Mouse (Mus musculus) forebrain, postnatal 0 days (tissue): Measurements from ENCODE around the gene Brd7. TPM values are rescaled to one million over a fixed set of nuclear protein-coding genes. Genes with fewer than 3 reads are reported as not detected.

Source experiments
- ATAC-seq: fragments of 200-750 bp; cut with Nextera tagmentation; 2 replicates; pipeline ENCODE4 v1.8.0; 2017; ENCODE audit warnings: mild to moderate bottlenecking, moderate library complexity
- DNase-seq: peaks from one replicate; pipeline ENCODE4 v3.0.0-alpha.2; 2015
- H3K27ac ChIP-seq: fragments of 300-500 bp; sonication (generic); 2 replicates; pipeline ENCODE4 v1.5.1; 2014; ENCODE audit warnings: low read depth, mild to moderate bottlenecking, antibody characterized with exemption, low read length, moderate library complexity, mixed read lengths
- H3K27me3 ChIP-seq: fragments of 300-500 bp; sonication (generic); 2 replicates; pipeline ENCODE4 v1.6.1; 2014; ENCODE audit warnings: mild to moderate bottlenecking, low read length, mixed read lengths; ENCODE audit not compliant: insufficient read depth
- H3K36me3 ChIP-seq: fragments of 300-500 bp; sonication (generic); 2 replicates; pipeline ENCODE4 v1.6.1; 2014; ENCODE audit warnings: mild to moderate bottlenecking, moderate library complexity; ENCODE audit not compliant: insufficient read depth
- H3K4me1 ChIP-seq: fragments of 300-500 bp; sonication (generic); 2 replicates; pipeline ENCODE4 v1.6.1; 2014; ENCODE audit warnings: antibody characterized with exemption; ENCODE audit not compliant: insufficient read depth
- H3K4me2 ChIP-seq: fragments of 300-500 bp; sonication (generic); 2 replicates; pipeline ENCODE4 v1.6.1; 2014; ENCODE audit warnings: low read depth, mild to moderate bottlenecking, moderate library complexity
- H3K4me3 ChIP-seq: fragments of 300-500 bp; sonication (generic); 2 replicates; pipeline ENCODE4 v1.5.1; 2014; ENCODE audit warnings: low read depth, low read length, mixed read lengths
- H3K9ac ChIP-seq: fragments of 300-500 bp; sonication (generic); 2 replicates; pipeline ENCODE4 v1.6.1; 2014; ENCODE audit warnings: mild to moderate bottlenecking
- H3K9me3 ChIP-seq: fragments of 300-500 bp; sonication (generic); 2 replicates; pipeline ENCODE4 v1.6.1; 2016; ENCODE audit warnings: low read length
- CTCF ChIP-seq: sonication (generic); IDR thresholded peaks from 2 replicates; pipeline ENCODE4 v1.5.1; 2016; ENCODE audit warnings: antibody characterized with exemption, control low read depth, low read depth
- WGBS: fragments of 180-500 bp; shearing (Covaris S2); extraction: QIAGEN DNeasy Blood & Tissue Kit; methylation state at CpG from one replicate; pipeline ENCODE4 v1.1.7; 2014; 5-methylcytosine and 5-hydroxymethylcytosine counted together
- polyA plus RNA-seq: library from polyadenylated mRNA; unstranded; fragments of >200 nt; fragmentation: Nextera tagmentation; extraction: Ambion mirVana; gene quantifications from 2 replicates; pipeline ENCODE4 v1.2.1, GENCODE M21; 2015
- total RNA-seq: library from RNA; depleted of rRNA; stranded (reverse); fragments of >200 nt; gene quantifications from 2 replicates; pipeline ENCODE4 v1.2.3, GENCODE M21; 2014

Gene Brd7
- total and polyA plus RNA-seq, 2 experiments from 2014 or later = 24.1 to 52.4 TPM

GRCm38 (mm10) chr8:88388691-88389239 is 26.8 kb upstream of the Brd7 start:
- no peak overlapping the region for H3K4me3 ChIP-seq
- no peaks in the 10 kb centered on the region for H3K27me3 ChIP-seq
- 80% methylated on average over 7 of the region's 7 CpGs for WGBS
- no peak for TF ChIP-seq CTCF
- no peaks in the 10 kb centered on the region for H3K36me3 ChIP-seq
- H3K27ac ChIP-seq = no peak overlapping the region
- ATAC-seq (no peak), DNase-seq (no peak)
- no peak overlapping the region for H3K9ac ChIP-seq
- no peaks in the 10 kb centered on the region for H3K4me1 ChIP-seq
- H3K4me2 ChIP-seq = no peak overlapping the region
- no peaks in the 10 kb centered on the region for H3K9me3 ChIP-seq

GRCm38 (mm10) chr8:88387874-88388273 is 25.9 kb upstream of the Brd7 start:
- 26% methylated on average over 8 of the region's 8 CpGs for WGBS
- ATAC-seq (no peak), DNase-seq (peak; percentile 39)

GRCm38 (mm10) chr8:88383164-88383556 is 21.2 kb upstream of the Brd7 start:
- DNase-seq (no peak), ATAC-seq (no peak)
- Histone ChIP-seq H3K4me3 (no peak overlapping the region), H3K4me2 (no peak overlapping the region), H3K27ac (no peak overlapping the region), H3K9me3 (no peaks in the 10 kb centered on the region), H3K4me1 (no peaks in the 10 kb centered on the region), H3K9ac (no peak overlapping the region), H3K27me3 (no peaks in the 10 kb centered on the region), H3K36me3 (no peaks in the 10 kb centered on the region)
- WGBS = 83% methylated on average over 2 of the region's 2 CpGs
- peak; percentile 48 for TF ChIP-seq CTCF

More at GRCm38 (mm10) chr8:88387874-88388273, 25.9 kb upstream of the Brd7 start:
- Histone ChIP-seq H3K9ac (no peak overlapping the region), H3K4me3 (no peak overlapping the region), H3K36me3 (no peaks in the 10 kb centered on the region), H3K27ac (no peak overlapping the region), H3K4me2 (no peak overlapping the region), H3K27me3 (no peaks in the 10 kb centered on the region), H3K4me1 (no peaks in the 10 kb centered on the region), H3K9me3 (no peaks in the 10 kb centered on the region)
- no peak for TF ChIP-seq CTCF

GRCm38 (mm10) chr8:88382311-88383163 is 20.5 kb upstream of the Brd7 start:
- Histone ChIP-seq H3K9ac (no peak overlapping the region; the same call in 1 of the 2 replicates), H3K27me3 (no peaks in the 10 kb centered on the region), H3K4me2 (0 out of 2 replicates have a peak overlapping the region, but pooled peaks have one; percentile 10), H3K9me3 (no peaks in the 10 kb centered on the region), H3K4me1 (no peaks in the 10 kb centered on the region), H3K27ac (no peak overlapping the region), H3K36me3 (no peaks in the 10 kb centered on the region), H3K4me3 (no peak overlapping the region)
- ATAC-seq (no peak; the same call in 1 of the 2 replicates), DNase-seq (peak; percentile 33)
- TF ChIP-seq CTCF = no peak
- 23% methylated on average over 31 of the region's 31 CpGs for WGBS

GRCm38 (mm10) chr8:88380497-88380896 is 18.5 kb upstream of the Brd7 start:
- DNase-seq = no peak
- WGBS = 88% methylated on average over 7 of the region's 7 CpGs
- no peak overlapping the region for H3K4me3 ChIP-seq
- H3K36me3 ChIP-seq = no peaks in the 10 kb centered on the region
- H3K27ac ChIP-seq = no peak overlapping the region
- no peaks in the 10 kb centered on the region for H3K9me3 ChIP-seq
- no peaks in the 10 kb centered on the region for H3K4me1 ChIP-seq
- TF ChIP-seq CTCF = no peak
- no peaks in the 10 kb centered on the region for H3K27me3 ChIP-seq
- no peak for ATAC-seq
- H3K9ac ChIP-seq = no peak overlapping the region
- no peak overlapping the region for H3K4me2 ChIP-seq

DNA sequence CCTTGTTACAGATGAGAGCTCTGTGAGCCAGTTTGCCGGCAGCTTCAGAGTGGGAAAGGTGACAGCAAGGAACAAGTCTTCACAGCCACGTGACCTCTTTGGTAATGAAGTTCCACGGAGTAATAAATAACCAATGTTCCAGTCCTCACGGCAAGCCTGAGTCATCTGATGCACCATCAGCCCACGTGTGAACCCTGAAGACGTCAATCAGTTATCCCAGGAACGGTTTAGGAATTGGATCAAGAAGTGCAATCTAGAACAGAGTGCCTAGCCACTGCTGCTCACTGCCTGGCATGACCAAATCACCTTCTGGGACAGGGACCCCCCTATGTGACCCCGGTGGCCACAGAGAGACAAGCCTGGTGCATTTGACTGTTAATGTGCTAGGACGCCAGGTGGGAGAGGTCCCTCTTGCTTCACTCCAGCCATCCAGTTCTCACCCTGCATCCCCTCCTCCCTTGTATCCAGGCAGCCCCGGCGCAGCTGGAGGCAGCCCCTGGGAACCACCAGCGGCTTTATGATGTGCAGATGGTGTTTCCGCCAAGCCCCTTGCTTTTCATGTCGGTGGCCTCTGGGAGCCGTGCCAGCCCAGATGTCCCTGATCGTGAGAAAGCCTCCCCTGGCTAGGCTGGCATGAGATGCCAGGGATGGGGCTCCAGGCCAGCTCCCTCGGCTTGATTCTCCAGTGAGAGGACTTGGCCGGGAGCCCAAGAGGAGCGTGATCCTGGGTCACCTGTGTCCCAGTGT is 15.0 kb upstream of the Brd7 start:
- Histone ChIP-seq H3K4me2 (no peak overlapping the region), H3K36me3 (no peaks in the 10 kb centered on the region), H3K27ac (0 out of 2 replicates have a peak overlapping the region, but pooled peaks have one; percentile 35), H3K27me3 (no peaks in the 10 kb centered on the region), H3K9ac (no peak overlapping the region), H3K4me1 (no peaks in the 10 kb centered on the region), H3K4me3 (no peak overlapping the region), H3K9me3 (no peaks in the 10 kb centered on the region)
- no peak for TF ChIP-seq CTCF
- WGBS = 33% methylated on average over 19 of the region's 19 CpGs
- ATAC-seq (peak; percentile 95), DNase-seq (peak; percentile 82)
